In genomic region chr12:70126626-70127025, GRCm38 (mm10) we compare ENCODE assay signal across 30 mouse cellular contexts. TPM values are rescaled to one million over a fixed set of nuclear protein-coding genes. Genes with fewer than 3 reads are reported as not detected.
DNase-seq lines count a peak whose midpoint lies in the region; ATAC-seq lines count a peak whose summit lies in the region.
"Had no signal": no experiment of that assay in that cellular context is flagged by ENCODE, and none has a peak within 500 bp of the region (broad histone marks: within the 10 kb centered on the region; RNA-seq: fewer than 3 reads in every experiment).

No protein-coding gene starts in this region.

- DNase-seq in 3T3-L1 (ENCODE audit: low read depth, low spot score): peak; percentile 94
- DNase-seq in NIH3T3 (ENCODE audit: low read depth): peak; percentile 95
- peak; percentile 16 for DNase-seq in adipocyte (ENCODE audit: low spot score)
- peak; percentile 20 for DNase-seq in fibroblast of lung, adult 2 months (ENCODE audit: low read depth)
- no peak for DNase-seq in B cell, adult 2 months
- no peak for DNase-seq in left cerebral cortex, postnatal 36 days (ENCODE audit: low spot score in 2 of 2)
- DNase-seq in urinary bladder, adult 2 months (ENCODE audit: low spot score): no peak
- DNase-seq: adrenal gland, adult 2 months; adrenal gland, adult 8-10 months; adrenal gland, postnatal 10 days; adrenal gland, postnatal 14 days; adrenal gland, postnatal 25 days; adrenal gland, postnatal 36 days; cerebellum, adult 11 months; cerebellum, adult 11-12 months; cerebellum, adult 18-20 months; cerebellum, adult 2 months; cerebellum, adult 8-10 months; cerebellum, adult 9-10 months had no signal

- ATAC-seq in inflammation-experienced regulatory T-cells, adult 6 months: no peak
- ATAC-seq: activated CD4-positive, CD25-positive, alpha-beta regulatory T cell, adult 4 months; CD4-positive, CD25-positive, alpha-beta regulatory T cell, adult 4 months; Patski had no signal

- intact Hi-C loops in left cerebral cortex, postnatal 36 days (cut with DNase I): no loop called here

RNA-seq across cellular contexts. Expression of gene Nin, which starts 13.1 kb away (rescaled TPM):
- 10 to 100 TPM; 14.6 to 25.0 (median 24.6) TPM for polyA plus RNA-seq in inflammation-experienced regulatory T-cells, adult 6 months (2017; shearing (Covaris generic))
- total RNA-seq in left cerebral cortex, postnatal 36 days (2021): 10 to 100 TPM; 54.4 to 72.2 TPM
- polyA plus RNA-seq in urinary bladder, adult 2 months (2012; rRNA removed): 9.5 and 12.5 TPM in 2 replicates

RNA-seq across cellular contexts. Expression of gene Abhd12b, which starts 27.3 kb away (rescaled TPM):
- polyA plus RNA-seq in inflammation-experienced regulatory T-cells, adult 6 months (2017; shearing (Covaris generic)): 1 to 10 TPM in 2 of 3 experiments, under 1 TPM in 1; 0.53 to 3.1 (median 1.9) TPM
- total RNA-seq in left cerebral cortex, postnatal 36 days (2021): under 1 TPM; 0.10 to 0.29 TPM
- 0.01 and 0.03 TPM in 2 replicates for polyA plus RNA-seq in urinary bladder, adult 2 months (2012; rRNA removed)
- total RNA-seq: adrenal gland, adult 18-20 months; adrenal gland, adult 2 months; adrenal gland, adult 8-10 months; adrenal gland, postnatal 10 days; adrenal gland, postnatal 14 days; adrenal gland, postnatal 25 days; adrenal gland, postnatal 36 days; adrenal gland, postnatal 4 days; CH12.LX; ES-E14; MEL had no signal
- polyA plus RNA-seq: adrenal gland, adult 2 months; C2C12; cerebellum, adult 2 months; G1E; Patski had no signal

Comparison
In these comparisons a context has a peak if more than half of its experiments do, and no peak if none do; other contexts are left out.
1. DNase-seq: peak in 3T3-L1 (single experiment), NIH3T3 (single experiment), adipocyte (single experiment) and fibroblast of lung, adult 2 months (single experiment); none in B cell, adult 2 months (0 of 2), left cerebral cortex, postnatal 36 days (0 of 2) and urinary bladder, adult 2 months (single experiment).